Mouse (Mus musculus) olfactory bulb, adult 2 months (tissue): ENCODE measurements at regions not wholly inside any gene's neighbourhood (a gene's known extent, or its start where the extent isn't known, plus 50 kb on each side); places are given as distances from the start of the nearest gene placed in this dataset.

ENCODE experiments used
- CTCF ChIP-seq: fragments of 200-500 bp; IDR thresholded peaks from 2 replicates; pipeline ENCODE4 v1.5.1; 2012; ENCODE audit warnings: low read depth, mild to moderate bottlenecking, low read length, moderate library complexity; ENCODE audit not compliant: insufficient read depth
- POLR2A ChIP-seq: fragments of 200-500 bp; IDR thresholded peaks from 2 replicates; pipeline ENCODE4 v1.6.1; 2012; ENCODE audit warnings: mild to moderate bottlenecking, low read depth, low read length, moderate library complexity; ENCODE audit not compliant: insufficient read depth

GRCm38 (mm10) chr2:137236961-137237360, 120.5 kb upstream of the Jag1 start:
- no peak for TF ChIP-seq CTCF
- no peak for TF ChIP-seq POLR2A
